Mouse (Mus musculus): ENCODE measurements around the gene Olfr30.
"Not testable (repeated sequence)": the region's sequence is repeated elsewhere in the genome, so short reads cannot be mapped to it uniquely, and the experiment has no call there.

Gene Olfr30

DNA sequence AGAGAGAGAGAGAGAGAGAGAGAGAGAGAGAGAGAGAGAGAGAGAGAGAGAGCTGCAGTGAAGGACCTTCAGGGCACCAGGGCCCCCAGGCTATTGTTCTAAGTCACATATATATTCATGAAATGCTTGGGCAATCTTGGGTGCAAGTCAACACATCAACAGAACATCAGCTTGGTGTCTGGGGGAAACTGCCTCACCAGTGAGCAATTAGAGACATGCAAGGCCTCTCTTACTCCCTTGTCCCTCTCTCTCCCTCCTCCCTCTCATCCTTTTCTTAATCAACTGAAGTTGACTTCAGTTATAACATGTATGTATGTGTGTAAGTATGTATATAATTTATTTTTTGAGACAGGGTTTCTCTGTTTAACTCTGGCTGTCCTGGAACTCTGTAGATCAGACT lies at the start of gene Olfr30:
TSS of gene Olfr30 (minus strand) at position 101 of the 400 bp plus-strand sequence.
- DNase-seq (ENCODE audit: low spot score in 2 of 2): no peak

- DNase-seq (ENCODE audit: low spot score in 2 of 2): not testable (repeated sequence)
Observed at GRCm38 (mm10) chr11:58509058-58509457, 47.0 kb upstream of the Olfr30 start.

GRCm38 (mm10) chr11:58502472-58502871 lies 40.4 kb upstream of the Olfr30 start, which contains the start of gene Olfr331:
Gene Olfr331, minus strand, starts transcription at chr11:58502572.
- DNase-seq (ENCODE audit: low spot score in 2 of 2): not testable (repeated sequence)

DNA sequence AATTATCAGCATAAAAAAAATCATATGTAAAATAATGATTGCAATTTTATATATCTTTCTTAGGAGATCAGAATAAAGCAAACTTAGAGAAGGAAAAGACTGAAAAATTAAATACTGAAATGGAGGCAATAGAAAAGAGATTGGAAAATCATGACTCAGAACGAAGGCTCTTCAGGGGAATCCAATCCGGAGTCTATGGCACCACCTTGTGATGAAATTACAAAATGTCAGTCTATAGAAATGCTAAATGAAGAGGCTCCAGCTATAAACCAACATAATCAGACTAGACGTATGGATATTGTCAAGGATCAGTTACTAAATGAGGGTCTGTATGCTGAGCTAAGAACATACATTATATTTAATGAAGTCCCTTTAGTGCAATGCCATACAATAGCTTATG lies 37.2 kb upstream of the Olfr30 start:
- no peak for DNase-seq (ENCODE audit: low spot score in 2 of 2)

DNA sequence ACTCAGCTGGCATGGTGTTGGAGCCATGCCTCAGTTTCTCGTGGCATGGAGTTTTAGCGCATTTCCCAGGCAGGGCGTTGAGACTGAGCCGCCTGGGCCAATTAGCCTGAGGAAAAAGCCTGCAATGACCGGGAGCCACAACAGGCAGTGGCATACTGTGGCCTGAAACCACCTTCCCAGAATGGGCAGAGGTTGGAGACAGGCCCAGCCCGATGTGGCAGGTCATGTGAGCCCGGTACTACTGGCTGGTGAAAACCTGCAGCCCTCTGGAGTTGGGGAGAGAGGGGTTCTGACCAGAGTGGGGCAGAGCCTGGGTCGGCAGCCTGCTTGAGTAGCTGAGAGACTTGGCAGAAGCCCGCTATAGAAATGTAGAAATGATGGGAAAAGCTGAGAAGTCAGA lies 36.7 kb upstream of the Olfr30 start:
- no peak for DNase-seq (ENCODE audit: low spot score in 2 of 2)

DNA sequence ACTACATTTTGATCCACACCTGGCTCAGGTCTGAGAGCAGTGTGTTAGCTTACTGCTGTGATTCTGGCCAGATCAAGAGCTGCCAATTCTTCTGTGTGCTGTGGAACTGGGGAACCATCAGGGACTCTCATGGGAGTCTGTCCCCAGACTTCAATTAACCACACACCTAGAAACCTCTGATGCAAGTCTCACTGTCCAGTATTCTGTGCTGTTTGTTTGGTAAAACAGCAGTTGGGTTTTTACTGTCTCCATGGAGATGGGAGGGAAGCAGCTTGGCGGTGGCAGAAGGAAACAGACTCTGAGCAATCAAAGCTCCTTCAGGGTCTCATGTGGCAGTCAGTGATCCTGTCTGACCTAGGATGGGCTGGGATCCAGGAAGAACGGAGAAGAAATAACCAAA lies 30.4 kb upstream of the Olfr30 start, which contains the start of gene Olfr332:
TSS of gene Olfr332 (minus strand) at position 101 of the 400 bp plus-strand sequence.
- no peak for DNase-seq (ENCODE audit: low spot score in 2 of 2)

GRCm38 (mm10) chr11:58453592-58453991 lies 8.5 kb downstream of the Olfr30 start:
- no peak for DNase-seq (ENCODE audit: low spot score in 2 of 2)

DNA sequence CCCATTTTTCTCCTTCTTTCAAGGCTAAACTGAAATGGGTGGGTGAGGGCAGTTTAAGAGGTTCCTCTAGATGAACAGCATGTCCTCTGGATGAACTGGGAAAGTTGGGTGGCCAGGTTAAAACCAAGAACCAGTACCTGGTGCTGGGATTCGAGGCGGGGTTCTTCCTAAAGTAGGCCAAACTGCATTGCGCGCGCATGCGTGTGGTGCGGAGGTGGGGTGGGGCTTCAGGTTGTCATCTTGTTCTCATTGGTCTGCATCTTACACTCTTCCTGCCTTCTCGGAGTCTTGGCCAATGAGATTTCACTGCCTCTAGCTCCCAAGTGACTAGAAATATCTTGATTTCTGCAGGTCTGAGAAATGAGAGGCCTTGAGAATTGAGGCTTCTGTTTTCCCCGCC lies 9.3 kb downstream of the Olfr30 start, which contains the start of gene Lypd9:
TSS of gene Lypd9 (minus strand) at position 165 of the 400 bp plus-strand sequence.
- no peak for DNase-seq (ENCODE audit: low spot score in 2 of 2)

DNA sequence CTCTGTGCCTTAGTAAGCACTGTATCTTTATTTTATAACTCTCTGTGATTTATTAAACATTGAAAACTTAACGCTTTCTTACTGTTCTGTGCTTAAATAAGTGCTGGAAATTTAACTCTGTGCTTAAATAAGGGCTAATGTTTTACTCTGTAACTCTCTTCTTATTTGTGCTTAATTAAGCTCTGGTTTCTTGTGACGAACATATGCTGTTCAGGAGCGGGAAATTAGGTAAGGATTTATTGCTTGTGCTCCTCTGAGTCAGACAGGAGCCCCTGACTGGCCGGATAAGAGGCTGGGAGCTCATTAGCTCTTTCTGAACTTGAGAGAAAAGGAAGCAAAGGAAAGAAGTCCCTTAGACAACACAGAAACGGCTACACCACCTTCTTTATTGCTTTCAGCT lies 24.2 kb downstream of the Olfr30 start:
- DNase-seq (ENCODE audit: low spot score in 2 of 2): no peak

- DNase-seq (ENCODE audit: low spot score in 2 of 2): no peak
Observed at GRCm38 (mm10) chr11:58432259-58432658, 29.8 kb downstream of the Olfr30 start, which contains the start of gene Gm12253. Gene Gm12253, plus strand, starts transcription at chr11:58432559.

- DNase-seq (ENCODE audit: low spot score in 2 of 2): no peak
Observed at GRCm38 (mm10) chr11:58420815-58421214, 41.3 kb downstream of the Olfr30 start, which contains the start of gene 1810065E05Rik. Gene 1810065E05Rik, plus strand, starts transcription at chr11:58421111.

DNA sequence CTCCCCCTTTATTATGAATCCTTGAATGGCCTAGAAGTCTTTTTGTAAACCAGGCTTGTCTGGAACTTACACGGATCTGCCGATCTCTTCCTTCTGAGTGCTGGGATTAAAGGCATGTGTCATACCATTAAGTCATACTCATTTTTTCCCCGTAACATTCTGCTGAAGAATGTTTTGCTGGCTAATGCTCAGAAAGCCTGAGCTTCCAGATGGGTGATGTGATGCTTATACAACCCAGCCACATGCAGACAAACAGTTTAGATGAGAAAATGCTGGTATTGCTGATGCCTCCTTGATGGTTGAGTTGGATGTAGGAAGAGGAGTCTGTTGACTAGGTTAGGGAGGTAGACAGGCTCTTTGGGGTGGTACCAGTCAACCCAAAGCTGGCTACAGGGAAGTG lies 43.7 kb downstream of the Olfr30 start:
- DNase-seq (ENCODE audit: low spot score in 2 of 2): no peak

- no peak for DNase-seq (ENCODE audit: low spot score in 2 of 2)
Observed at GRCm38 (mm10) chr11:58408066-58408465, 54.0 kb downstream of the Olfr30 start.

Measured in right cerebral cortex, postnatal 36 days (tissue).